Mouse (Mus musculus): ENCODE measurements at regions not wholly inside any gene's neighbourhood (a gene's known extent, or its start where the extent isn't known, plus 50 kb on each side); places are given as distances from the start of the nearest gene placed in this dataset.

DNA sequence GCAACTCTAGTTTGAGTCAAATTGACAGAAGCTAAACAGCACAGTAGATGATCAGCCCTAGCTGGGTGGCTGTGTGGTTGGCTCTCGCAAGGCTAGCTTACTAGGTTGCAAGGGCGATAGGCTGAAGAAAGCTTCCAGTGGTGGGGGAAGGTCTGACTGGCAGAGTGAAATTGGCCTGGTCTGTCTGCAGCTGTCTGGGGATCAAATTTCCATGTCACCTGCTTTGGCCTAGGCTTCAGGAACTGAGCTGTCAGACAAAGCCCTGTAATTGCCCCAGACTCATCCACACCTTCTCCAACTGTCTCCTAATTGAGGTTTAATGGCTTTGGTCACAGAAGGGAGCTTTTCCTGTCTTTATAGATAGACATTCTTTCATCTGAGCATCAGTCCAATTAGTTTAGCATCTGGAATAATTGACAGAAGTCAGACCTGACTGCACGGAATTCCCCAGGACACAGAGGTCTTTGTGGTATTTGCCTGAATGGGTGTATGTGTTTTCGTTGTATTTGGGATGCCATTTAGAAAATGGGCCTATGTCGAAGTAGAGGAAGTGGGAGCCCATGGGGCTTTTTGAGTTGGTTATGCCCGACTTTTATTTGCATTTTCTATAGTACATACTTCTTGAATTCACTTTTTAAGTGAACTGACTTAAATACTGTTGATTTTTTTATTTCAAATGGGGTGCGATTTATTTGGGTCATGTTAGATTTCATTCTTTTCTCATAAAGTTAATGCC lies 348.2 kb downstream of the Hlx start:
- no peak for DNase-seq (ENCODE audit: low spot score)

DNA sequence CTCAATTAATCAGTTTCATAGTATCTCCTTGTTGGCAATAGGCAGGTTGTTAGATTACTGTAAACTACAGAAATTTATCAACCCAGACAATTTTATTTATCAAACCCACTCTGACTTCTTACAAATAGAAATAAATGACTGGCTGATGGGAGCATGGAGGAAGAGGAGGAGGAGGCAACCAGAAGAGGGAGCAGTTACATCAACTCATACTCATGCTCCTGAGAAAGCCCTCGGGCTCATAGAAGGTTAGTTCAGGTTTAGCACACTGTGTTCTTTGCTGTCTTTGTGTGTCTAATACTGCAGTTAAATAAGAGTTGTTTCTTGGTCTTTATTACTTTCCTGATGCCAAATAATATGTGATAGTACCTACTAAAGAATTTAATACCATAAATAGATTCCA lies 344.6 kb upstream of the 1700056E22Rik start:
- no peak for DNase-seq (ENCODE audit: low spot score)

DNA sequence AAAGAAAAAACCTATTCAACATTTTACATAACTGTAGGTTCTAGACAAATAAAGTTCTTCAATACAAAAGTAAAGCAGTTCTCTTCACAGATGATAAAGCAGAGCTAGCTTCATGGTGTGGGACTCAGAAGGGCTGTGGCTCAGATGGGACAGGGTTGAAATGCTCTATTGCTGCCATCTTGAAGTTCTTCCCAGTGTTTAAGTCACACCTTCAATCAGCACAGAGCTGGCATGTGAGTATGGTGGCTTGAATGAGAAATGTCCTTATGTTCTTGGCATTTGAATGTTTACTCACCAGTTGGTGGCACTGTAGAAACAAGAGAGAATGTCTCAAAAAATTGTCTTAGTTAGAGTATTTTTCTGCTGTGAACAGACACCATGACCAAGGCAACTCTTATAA lies 330.9 kb upstream of the 1700056E22Rik start:
- DNase-seq (ENCODE audit: low spot score): no peak

DNA sequence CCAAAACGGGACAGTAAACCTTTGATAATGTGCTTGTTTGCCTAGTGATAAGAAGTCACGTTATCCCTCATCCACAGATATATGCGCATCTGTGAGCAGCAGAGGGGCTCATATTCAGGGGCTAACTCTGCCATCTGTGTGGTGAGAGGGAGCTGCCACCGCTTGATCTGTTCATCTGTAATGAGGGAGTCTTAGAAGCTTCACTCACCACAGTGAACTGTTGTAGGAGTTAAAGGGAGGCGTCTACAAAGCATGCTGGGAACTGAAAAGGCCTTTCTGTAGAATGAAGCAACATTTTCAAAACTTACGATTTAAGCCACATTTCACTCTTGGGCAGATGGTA lies 324.1 kb upstream of the 1700056E22Rik start:
- no peak for DNase-seq (ENCODE audit: low spot score)

DNA sequence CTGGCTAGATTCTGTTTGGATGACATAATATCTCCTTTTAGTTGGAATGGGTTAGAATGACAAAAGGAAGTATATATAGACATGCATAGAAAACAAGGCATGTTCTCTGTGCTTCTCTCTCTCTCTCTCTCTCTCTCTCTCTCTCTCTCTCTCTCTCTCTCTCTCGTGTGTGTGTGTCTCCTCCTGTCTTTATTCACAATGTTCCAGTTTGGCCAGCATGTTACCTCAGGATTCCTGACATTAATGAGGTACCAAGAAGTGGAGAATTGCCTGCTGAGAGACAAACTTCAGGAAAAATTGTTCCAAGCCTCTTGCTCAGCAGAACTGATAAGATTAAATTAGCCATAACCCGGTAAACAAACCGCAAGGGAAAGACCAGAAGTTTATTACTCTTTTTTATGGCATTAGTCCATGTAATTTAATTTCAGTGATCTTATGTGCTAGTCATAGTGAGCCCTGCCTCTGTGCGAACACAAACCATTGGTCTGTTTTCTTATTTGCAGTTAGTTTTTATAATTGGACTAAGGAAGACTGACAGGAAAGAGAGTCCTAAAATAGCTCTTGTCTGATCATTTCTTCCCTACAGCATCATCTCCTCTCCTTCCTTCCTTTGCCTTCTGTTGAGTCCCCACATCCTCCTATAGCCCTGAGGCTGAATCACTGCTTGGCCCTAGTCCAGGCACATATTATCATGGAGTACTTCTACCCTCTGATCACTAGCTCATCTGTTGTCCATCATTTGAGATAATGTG lies 323.5 kb upstream of the 1700056E22Rik start:
- DNase-seq (ENCODE audit: low spot score): no peak

DNA sequence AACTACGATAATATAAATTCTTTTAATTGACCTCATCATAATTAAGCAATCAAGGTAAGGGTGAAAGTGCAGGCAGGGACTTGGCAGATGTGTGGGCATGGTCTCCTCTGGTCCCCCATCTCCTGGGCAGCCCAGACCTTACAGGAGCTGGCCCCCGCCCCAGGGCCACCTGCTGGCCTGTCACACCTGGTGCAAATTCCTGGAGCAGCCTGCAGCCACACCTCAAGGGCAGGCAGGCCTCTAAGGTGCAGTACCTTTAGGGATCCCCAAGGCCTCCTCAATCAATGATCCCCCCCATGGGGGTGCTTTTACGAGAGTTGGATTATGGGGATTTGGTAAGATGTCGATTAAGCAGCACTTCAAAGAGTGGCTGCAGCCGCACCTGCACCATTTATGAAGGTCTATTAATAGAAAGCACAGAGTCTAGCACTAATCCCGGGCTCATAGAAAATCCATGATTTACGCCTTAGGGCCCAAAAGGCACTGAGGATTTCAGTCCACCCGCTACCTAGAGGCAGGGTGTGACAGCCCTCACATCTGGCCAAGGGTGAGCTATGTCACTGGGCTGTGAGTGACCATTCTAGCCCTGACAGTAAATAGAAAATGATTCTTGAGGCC lies 319.8 kb upstream of the 1700056E22Rik start:
- DNase-seq (ENCODE audit: low spot score): no peak

DNA sequence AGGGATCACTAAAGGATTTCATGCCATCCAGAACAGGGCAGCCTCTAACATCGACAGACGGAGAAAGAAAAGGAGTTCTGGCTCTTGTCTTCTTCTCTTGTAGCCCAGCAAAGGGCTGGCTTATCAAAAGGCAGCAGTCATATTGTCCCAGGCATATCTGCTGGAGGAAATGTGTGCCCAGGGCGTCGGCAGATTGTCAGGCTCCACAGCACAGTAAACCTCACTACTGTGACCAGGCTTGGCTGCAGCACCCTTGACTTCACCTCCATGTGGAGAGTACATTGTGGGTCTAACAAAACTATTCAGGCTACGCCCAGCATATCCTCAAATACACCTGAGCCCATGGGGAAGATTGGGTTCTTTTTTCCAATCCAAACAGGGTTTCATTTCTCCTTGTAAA lies 317.7 kb upstream of the 1700056E22Rik start:
- DNase-seq (ENCODE audit: low spot score): no peak

DNA sequence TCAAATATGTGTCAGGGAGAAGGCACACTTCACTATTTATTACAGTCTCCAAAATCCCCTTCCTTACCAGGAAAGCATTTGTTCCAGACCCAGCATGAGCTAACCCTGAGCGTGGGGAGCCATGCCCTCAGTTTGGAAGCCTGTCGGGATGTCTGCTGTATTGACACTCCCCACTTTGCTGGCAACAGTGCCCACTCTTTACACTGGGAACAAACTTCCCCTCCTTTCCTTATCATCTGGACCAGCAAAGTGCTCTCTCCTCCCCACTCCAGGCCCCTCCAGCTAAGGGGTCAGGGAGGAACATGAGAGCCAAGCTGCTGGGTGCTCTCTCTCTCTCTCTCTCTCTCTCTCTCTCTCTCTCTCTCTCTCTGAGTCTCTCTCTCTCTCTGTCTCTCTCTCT lies 310.7 kb upstream of the 1700056E22Rik start:
- DNase-seq (ENCODE audit: low spot score): peak; percentile 8

DNA sequence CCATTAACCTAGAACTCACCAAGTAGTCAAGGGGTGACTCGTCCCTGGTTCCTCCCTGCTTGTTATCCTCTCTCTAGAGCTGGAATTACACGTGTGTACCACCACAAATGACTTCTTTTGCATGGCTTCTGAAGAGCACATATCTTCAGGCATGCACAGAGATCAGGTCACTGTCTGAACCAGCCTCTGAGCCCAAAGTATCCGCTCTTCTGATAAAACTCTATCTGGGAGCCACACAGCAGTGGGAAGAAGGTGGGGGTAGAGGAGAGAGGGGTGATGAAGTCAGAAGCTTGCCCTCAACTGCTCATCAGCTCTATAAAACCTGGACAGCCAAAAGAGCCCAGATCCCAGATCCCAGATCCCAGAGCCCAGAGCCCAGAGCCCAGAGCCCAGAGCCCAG lies 301.9 kb upstream of the 1700056E22Rik start:
- no peak for DNase-seq (ENCODE audit: low spot score)

DNA sequence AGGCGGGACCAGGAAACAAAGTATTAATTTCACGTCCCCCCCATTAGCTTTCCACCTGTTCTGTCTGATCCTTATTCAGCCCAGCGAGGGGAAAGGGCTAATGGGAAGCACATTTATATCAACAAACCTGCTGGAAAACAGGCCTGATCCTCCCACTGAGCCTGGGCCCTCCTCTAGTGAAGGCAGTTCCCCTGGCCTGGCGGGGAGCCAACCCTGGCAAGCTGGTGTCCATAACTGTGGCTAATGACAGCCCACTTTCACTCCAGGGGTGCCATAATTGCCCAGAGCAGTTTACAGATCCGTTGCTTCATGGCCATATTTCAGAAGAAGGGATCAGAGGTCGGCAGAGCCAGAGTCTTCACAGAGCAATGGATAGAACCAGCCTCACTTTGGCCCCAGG lies 301.2 kb upstream of the 1700056E22Rik start:
- DNase-seq (ENCODE audit: low spot score): no peak

DNA sequence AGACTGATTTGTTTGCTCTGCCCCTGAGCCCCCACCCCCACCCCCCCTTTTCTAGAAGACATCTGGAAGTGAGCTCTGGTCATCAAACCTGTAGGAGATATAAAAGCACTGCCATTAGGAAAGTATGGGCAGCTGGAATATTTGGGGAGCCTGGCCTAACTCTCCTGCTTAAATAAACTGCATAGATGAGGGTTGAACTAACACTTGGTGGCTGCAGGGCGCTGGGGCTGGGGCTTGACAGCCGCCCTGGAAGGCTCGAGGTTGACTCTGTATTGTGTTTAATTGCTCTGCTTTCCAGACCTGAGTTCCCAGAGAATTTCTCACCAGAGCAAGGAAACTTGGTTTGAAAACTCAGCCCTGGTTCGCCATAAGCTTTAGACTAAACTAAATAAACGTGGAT lies 300.7 kb upstream of the 1700056E22Rik start:
- no peak for DNase-seq (ENCODE audit: low spot score)

DNA sequence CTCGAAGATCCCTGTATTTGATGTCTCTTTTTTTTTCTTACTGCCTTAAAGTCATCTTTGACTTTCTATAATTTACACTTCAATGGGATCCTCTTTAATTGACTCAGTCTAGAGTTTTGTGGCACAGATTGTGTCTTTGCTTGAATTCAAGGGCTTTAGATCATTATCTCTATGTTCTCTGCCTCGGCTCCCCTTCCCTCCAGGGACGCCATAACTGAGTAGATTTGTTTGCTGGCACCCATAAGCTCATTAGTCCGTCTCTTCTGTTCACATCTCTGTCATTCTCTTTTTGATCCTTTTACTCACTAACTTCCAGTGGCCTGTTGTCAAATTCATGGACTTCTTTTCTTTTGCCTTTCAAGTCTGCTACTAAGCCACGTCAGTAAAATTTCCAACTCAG lies 299.0 kb upstream of the 1700056E22Rik start:
- no peak for DNase-seq (ENCODE audit: low spot score)

DNA sequence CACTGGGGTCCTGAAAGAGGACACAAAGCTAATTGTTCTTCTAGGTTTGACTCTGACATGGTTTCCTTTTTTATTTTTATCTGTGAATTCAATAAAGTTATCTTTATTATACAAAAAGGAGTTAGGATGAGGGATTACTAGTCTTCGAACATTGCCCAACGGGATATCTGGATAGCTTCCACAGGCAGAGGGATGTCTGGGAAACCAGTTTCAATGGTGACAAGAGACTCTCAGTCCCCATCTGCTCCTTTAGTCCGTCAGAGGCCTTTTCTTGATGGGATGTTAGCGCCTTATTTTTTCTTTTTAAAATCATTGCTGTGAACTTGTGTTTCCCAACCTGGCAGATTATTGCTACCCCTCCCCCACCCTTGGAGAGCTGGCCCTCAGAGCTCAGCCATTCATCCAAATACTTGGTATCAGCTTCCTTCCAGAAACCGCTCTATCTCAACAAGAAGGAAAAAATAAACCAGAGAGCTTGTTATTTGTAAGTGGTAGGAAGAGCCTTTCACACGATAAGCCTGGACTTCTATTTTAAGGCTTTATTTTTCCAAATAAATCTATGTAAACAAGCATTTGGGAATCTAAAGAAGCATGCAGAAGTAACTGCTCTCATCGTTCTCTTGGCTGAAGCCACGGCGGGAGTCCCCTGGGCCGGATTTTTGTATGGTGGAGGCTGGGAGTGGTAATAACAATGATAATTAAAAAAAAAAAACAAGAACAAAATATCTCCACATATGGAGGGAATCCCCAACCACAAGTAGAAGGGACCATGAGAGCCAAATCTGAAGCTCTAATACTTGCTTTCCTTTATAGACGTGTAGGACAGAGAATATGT lies 296.6 kb upstream of the 1700056E22Rik start:
- no peak for DNase-seq (ENCODE audit: low spot score)

DNA sequence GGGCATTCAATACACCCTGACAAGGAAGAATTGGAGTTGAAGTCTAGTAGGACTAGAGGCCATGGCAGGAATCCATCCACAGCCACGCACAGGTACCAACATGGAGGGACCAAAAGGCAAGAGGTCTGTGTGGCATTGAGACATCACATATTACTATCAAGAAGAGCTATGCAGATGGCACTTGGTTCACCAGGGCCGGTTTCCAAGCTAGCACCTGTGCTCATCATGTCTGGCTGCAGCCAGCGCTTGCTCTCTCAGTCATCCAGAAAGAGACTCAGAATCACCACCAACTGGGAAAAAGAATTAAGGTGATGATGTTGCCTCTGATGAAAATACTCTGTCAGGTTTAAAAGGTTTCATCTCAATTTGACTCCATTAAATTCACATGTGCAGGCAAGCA lies 292.1 kb upstream of the 1700056E22Rik start:
- DNase-seq (ENCODE audit: low spot score): no peak

DNA sequence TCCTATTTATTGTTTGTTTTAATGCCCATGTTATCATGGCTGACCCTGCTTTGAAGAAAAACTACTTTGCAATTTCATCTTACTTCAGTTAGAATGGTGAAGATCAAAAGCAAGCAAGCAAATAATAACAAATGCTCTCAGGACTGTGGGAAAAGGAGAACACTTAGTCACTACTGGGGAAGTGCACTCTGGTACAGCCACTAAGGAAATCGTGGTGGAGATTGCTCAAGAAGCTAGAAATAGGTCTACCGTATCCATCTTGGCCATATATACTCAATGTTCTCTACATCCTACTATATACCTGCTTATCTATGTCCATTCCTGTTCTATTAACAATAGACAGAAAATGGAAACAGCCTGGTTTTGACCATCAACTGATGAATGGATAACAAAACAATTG lies 290.1 kb upstream of the 1700056E22Rik start:
- DNase-seq (ENCODE audit: low spot score): no peak

DNA sequence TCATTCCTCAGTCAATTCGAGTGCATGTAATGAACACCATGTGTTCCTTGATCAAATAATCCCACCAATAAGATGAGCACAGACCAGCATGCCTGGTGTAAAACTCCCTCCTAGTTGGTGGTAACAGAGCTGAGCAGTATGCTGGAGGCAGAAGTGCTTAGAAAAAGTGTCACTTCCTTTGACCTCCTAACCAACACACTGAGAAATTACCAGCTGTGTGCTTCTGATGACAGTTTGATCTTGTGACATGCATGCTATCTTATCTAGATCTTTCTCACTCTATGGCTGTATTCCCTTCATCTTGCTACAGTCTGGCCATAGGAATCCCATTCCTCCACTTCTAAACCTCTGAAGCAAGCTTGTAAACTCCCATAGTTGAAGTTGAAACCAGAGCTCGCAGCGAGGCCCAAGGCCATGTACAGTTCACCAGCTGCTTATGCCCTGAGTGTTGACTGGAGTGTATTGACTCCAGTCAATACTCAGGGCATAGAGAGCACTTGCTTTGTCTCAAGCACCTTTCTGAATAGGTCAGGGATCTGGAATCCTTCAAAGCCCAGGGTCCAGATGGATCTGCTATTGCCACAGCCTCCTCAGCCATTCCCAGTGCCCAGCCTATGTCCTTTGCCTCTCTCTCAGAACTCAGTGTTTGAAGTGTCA lies 286.5 kb upstream of the 1700056E22Rik start:
- no peak for DNase-seq (ENCODE audit: low spot score)

DNA sequence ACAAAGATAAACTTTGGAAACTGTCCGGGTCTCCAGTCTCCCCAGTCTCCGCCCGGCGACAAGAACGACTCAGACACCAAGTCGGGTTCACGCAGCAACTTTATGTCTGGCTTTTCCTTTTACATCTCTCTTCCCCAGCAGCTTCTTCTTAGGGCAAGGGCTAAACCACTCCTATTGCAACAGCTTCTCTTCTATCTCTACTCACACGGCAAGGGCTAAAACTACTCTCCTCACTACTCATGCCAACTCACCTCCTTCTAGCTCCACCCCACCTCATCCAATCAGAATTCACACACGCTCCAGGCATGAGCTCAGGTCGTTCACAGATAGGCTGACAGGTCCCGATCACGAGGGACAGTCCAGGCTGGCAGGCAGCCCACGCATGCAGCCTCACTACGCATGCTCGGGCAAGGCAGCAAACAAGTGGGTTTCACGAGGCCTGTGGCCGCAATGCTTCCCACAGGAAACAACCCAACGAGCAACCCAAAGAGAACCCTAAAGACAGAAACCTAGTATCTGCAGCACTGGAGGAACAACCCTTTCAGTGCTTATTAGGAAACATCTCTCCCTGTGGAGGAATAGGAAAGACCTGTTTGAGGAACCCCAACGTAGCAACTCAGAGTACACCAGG lies 276.2 kb upstream of the 1700056E22Rik start:
- no peak for DNase-seq (ENCODE audit: low spot score)

DNA sequence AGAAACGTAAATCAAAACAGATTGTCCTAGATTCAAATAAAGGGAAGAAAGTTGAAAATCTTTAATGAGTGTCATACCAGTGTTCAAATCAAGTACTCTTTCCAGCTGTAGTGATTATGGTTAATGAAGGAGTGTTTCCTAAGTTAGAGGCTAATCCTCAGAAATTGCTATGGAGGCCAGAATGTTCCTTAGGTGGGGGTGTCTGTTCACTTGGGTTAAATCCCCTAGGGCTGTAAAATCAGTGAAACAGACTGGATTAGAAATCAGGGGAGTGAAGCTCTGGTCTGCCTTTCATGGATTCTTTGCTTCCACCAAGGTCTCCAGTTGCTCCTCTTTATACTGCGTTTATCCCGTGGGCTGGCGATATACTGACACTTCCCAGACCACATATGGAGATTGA lies 270.7 kb upstream of the 1700056E22Rik start:
- no peak for DNase-seq (ENCODE audit: low spot score)

DNA sequence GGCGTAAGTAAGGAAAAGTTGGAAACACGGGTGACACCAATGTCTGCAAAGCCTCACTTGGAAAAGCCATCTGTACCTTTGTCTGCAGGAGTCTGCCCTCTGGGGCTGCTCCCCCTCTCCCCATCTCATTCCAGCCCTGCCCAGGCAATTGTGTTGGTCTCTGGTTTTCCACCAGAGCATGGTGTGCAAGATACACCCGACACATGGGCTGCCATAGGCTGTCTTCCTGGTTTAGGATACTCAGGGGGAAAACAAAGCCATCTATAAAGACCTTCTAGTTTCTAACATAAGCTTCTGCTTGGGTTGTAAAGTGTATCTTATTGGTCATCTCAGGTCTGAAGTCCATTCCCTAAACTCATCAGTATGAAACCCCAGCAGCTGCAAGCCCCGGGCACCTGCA lies 270.1 kb upstream of the 1700056E22Rik start:
- no peak for DNase-seq (ENCODE audit: low spot score)

DNA sequence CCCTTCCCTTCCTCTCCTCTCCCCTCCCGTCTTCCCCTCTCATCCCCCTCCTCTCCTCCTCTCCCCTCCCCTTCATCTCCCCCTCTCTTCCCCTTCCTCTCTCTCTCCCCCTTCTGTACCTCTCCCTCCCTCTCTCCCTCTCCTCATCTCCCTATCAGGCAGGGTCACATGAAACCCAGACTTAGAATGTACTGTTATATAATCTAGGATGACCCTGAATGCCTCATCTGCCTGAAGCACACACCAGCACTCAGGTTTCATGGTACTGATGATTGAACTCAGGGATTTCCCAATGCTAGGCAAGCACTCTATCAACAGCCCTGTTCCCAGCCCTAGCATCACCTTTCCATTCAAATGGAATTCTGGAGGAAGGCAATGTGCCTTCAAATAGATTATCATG lies 264.6 kb upstream of the 1700056E22Rik start:
- no peak for DNase-seq (ENCODE audit: low spot score)

DNA sequence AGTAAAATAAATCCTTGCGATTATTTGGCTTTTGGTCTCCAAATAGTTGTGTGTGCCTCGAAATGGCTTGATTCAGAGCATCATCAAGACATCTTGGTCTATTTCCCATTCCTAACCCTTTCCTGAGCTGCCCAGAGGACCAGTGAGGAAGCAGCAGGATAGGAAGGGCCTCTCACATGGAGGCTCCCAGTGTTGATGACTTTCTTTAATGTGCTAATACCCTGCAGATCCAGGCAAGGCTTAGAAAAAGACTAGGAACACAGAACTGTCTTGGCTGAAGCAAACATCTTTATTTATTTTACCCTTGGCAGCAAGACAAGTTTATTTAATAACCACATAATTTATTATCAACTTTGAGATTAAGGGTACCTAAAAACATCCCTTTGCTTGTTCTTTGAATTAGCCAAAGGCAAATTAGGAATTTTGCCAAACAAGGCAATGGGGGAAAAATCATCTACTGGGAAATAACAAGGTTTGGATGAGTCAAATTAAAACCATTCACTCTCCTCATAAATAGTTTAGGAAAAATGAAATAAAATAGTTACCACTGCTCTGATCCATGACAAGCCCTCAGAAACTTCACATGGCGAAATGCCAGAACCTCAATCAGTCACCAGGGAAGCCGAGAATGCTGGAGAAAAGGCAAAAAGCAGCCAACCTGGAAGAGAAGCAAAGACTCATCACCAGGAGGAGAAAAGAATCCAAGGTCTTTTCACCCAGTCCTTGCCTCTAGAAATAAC lies 263.1 kb upstream of the 1700056E22Rik start:
- no peak for DNase-seq (ENCODE audit: low spot score)
